Mouse (Mus musculus): ENCODE measurements around the gene Cyp24a1. TPM values are rescaled to one million over a fixed set of nuclear protein-coding genes. Genes with fewer than 3 reads are reported as not detected.

Gene Cyp24a1
- polyA plus RNA-seq, 1 experiment from 2014 or later = 0.05 TPM

DNA sequence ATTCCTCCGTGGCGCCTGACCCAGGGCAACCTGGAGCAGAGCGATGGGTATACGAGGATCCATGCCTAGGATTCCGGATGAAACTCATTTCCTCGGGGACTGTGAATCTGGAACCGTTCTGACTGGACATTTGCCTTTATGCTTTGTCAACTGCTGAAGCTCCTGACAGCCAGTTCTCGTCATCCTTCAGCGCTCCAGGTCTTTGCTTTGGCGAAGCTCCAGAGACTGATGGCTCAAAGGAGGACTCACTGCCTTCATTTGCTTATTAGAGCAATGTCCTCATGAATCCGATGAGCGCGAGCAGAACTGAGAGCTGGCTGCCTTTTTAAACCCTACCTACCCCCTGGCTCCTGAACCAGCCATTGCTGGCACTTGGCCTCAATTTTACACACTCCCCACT is 58.2 kb downstream of the Cyp24a1 start:
- DNase-seq (ENCODE audit: low spot score, missing footprints) = no peak
- ATAC-seq (ENCODE audit: low FRiP score) = no peak
- Histone ChIP-seq H3K27me3 (ENCODE audit: control insufficient read depth, insufficient read depth, low read length) (no peaks in the 10 kb centered on the region), H3K4me2 (no peak overlapping the region), H3K9me3 (ENCODE audit: control insufficient read depth, low read length) (no peaks in the 10 kb centered on the region), H3K4me1 (ENCODE audit: control insufficient read depth, insufficient read depth, low read length) (no peaks in the 10 kb centered on the region), H3K36me3 (ENCODE audit: control insufficient read depth, insufficient read depth, low read length) (no peaks in the 10 kb centered on the region), H3K9ac (ENCODE audit: low read length) (no peak overlapping the region), H3K27ac (ENCODE audit: low read depth, low read length) (no peak overlapping the region), H3K4me3 (ENCODE audit: low read depth, low read length) (no peak overlapping the region)
- 43% methylated on average over 13 of the region's 13 CpGs for WGBS

DNA sequence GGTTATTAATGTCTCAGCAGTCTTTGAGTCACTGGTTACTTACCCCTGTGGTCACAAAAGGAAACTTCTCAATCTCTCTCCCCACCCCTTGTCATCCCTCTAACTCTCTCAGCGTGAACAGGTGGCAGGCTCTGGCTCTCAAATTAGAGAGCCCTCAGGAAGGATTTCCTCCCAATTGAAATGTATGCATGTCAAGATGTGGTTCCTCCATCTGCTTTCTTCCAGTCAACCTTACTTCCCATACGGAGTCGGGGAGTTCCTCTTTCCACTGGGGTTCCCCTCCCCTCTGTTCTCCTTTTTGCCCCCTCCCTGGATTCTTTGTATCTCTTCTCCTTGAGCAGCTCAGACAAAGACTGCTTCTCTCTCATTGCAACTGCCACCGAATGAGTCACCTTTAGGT is 60.7 kb downstream of the Cyp24a1 start:
- Histone ChIP-seq H3K4me3 (ENCODE audit: low read depth, low read length) (no peak overlapping the region), H3K9ac (ENCODE audit: low read length) (no peak overlapping the region), H3K4me1 (ENCODE audit: control insufficient read depth, insufficient read depth, low read length) (no peaks in the 10 kb centered on the region), H3K27ac (ENCODE audit: low read depth, low read length) (no peak overlapping the region), H3K4me2 (no peak overlapping the region), H3K9me3 (ENCODE audit: control insufficient read depth, low read length) (no peaks in the 10 kb centered on the region), H3K36me3 (ENCODE audit: control insufficient read depth, insufficient read depth, low read length) (no peaks in the 10 kb centered on the region), H3K27me3 (ENCODE audit: control insufficient read depth, insufficient read depth, low read length) (no peaks in the 10 kb centered on the region)
- WGBS = 76% methylated on average over 4 of the region's 4 CpGs
- ATAC-seq (ENCODE audit: low FRiP score) (no peak), DNase-seq (ENCODE audit: low spot score, missing footprints) (no peak)

Other genes starting within 250 kb of the Cyp24a1 start
- 2.4 and 2.7 TPM in 2 replicates for gene Bcas1, start 69.3 kb downstream of the Cyp24a1 start, polyA plus RNA-seq (2014; fragmentation: Nextera tagmentation; extraction: Ambion mirVana)
- gene Pfdn4, start 717 bp downstream of the Cyp24a1 start, polyA plus RNA-seq (2014; fragmentation: Nextera tagmentation; extraction: Ambion mirVana) = 118 and 138 TPM in 2 replicates
- gene 4930470P17Rik, start 104.9 kb upstream of the Cyp24a1 start, polyA plus RNA-seq (2014; fragmentation: Nextera tagmentation; extraction: Ambion mirVana) = not detected in 2 replicates
- gene Dok5, start 234.7 kb upstream of the Cyp24a1 start, polyA plus RNA-seq (2014; fragmentation: Nextera tagmentation; extraction: Ambion mirVana) = 19.5 and 21.2 TPM in 2 replicates